Mouse (Mus musculus) mesoderm, embryonic 11.5 days (tissue): ENCODE results near the gene Th.

Experiments
- DNase-seq: peaks from one replicate; pipeline ENCODE4 v3.0.0-alpha.2; 2012; ENCODE audit warnings: low read depth, low spot score

Gene Th

DNA sequence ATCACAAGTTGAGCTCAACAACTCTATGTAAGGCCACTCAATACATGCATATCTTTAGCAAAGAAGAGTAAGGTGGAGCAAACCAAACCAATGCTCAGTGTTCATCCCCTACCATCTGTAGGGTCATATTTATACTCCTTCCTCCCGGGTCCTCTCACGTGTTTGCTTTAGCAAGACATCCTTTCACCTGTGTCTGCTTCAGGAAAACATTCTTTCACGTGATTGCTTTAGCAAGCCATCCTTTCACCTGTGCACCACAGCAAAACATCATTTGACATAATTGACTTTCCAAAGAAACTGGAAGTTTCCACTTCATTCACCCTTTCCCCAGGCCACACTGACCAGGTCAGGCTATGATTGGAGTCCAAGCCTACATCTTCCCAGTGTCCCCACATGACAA lies at the start of gene Th:
Gene Th, minus strand, starts transcription at position 101 of the 400 bp plus-strand sequence.
- no peak for DNase-seq

DNA sequence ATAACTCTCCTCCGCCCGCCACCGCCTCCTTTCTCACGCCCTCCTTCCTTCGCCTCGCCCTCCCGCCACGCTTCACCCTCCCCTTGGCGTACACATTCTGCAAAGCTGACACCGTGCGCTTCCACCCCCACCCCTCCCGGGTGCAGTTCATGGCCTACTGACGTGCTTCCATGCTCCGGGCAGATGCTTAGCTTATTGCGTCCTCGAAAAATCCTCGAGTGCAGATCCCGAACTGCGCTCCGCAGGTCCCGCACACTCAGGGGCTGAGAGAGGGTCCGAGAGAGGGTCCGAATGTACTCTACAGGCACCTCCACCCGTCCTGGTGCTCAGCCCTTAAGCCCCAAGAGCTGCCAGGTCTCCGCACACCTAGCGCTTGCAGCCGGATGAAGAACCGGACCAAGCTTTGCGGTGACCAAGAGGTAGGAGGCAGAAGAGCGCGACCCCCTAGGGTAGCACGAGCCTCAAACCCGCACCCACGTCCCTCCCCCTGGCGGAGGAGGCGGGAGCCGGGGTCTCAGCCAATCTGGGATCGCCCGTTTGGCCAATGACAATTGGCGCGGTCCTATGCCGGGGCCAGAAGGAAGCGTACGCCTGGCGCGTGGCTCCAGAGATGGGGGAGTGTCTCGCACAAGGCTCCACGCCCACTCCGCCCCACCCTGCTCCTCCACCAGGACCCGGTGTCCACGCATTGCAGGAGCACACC lies 38.0 kb upstream of the Th start, which contains the start of gene Ascl2:
Gene Ascl2, minus strand, starts transcription at position 456 of the 703 bp plus-strand sequence.
- DNase-seq = peak; percentile 56

DNA sequence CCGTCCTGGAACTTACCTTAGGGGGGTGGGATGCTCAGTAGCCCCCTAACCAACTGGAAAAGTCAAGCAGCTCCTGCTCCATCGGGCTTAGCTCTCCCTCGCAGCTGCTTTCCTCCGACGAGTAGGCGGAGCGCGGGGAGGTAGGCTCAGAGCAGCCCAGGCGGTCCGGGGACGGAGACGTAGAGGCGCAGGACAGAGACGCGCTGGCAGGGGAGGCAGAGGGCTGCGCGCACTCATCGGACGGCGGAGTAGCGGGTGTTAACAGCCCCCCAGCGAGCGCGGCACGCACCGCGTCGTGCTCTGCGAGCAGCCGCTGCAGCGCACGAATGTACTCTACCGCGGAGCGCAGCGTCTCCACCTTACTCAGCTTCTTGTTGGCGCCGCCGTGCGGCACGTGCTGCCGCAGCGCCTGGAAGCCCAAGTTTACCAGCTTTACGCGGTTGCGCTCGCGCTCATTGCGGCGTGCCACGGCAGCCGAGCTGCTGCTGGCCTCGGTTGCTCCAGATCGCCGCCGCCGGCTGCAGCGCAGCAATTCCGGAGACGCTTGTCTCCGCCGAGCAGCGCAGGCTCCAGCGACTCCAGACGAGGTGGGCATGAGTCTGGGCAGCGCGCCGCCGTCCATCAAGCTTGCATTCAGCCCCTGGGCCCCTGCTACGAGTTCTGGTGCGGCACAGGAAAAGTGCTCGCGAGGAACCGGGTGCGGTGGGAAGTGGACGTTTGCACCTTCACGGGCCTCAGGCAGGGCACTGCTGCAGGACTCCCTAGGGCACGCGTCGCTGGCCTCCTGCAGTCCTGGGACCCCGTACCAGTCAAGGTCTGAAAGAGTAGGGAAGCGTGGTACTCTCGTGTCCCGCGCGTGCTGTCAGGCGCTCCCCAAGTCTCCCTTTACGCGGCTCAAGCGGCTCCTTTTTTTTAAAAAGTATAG lies 37.2 kb upstream of the Th start:
- DNase-seq = peak; percentile 79

DNA sequence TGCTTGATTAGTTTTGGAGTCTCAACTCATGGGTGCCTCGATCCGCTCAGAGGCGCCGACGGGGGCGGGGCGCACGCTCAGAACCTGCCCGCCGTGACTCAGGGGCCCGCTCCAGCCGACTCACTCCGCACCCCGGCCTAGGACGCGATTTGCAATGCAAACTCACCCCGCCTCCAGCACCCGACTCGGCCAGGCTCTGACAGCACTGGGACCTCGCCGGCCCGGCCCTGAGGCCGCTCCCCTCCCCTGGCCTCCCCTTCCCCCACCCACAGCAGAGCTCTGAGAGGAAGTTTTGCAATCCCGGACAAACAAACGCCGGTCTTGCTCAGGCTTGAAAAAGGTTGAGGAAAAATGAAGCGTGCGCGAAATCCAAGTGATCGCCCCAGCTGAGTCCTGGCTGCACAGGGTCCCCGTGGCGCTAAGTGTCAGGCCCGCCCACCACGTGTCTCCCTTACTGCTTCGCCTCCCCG lies 36.5 kb upstream of the Th start:
- peak; percentile 6 for DNase-seq

DNA sequence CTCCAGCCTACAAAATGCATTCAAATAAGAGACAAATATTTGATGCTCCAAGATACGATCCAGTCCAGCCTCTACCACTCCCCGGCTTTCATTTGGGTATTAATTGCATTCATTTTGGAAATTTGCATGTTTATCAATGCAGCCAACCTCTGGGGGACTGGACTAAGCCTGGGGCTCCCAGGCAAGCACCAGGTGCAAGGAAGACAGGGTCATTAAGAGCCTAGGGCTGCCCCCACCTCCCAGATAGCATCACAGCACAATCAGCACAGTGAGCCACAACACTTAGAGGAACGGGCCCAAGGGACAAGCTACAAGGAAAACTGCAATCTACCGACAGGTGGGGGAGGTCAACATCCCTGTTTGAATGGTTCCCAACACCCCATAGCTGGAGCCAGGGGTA lies 28.8 kb upstream of the Th start:
- DNase-seq = no peak

DNA sequence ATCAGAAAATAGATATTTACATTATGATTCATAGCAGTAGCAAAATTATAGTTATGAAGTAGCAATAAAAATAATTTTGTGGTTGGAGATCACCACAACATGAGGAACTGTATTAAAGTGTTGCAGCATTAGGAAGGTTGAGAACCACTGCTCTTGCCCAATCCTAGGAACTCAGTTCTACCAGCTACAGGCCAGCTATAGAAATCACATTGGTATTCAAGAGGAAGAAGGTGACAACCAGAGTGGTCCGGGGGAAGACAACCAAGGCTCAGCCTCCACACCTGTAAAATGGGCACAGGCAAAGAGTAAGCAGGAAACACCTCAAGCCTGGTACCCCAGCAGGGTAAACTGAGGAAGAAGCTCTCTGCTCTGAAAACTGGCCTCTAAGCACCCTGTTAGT lies 27.9 kb upstream of the Th start:
- no peak for DNase-seq

DNA sequence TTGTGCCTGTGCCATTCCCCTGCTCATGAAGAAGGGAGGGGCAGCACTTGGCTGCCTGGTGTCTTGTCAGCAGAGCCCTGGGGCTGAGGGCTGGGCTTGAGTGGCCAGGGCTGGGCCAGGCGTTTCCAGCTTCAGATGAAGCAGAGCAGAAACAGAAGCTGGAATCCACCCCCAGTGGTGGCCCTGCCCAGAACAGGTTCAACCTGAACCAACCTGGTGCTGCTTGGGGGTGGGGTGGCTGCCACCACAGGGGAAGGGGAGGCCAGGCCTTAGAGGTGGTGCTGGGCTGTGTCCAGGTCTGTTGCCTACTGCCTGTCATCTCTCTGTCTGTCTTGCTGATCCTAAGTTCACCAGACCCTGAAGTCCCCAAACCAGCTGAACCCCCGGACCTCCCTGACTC lies 25.1 kb upstream of the Th start:
- no peak for DNase-seq

DNA sequence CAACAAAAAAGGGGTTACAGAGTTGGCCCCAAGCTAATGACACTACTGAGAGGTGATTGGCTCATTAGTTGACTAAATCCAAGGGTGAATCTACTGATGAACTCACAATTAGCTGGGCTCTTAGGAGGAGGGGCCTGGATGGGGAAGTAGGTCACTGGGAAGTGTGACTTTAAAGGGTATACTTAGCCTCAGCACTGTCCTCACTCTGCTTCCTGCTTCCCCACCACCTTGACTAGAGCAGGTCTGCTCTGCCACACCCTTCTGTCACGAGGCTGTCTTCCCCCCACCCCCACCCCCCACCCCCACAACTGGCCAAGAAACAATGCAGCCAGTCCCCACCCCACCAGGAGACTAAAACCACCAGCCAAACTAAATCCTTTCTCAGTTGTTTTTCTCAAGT lies 18.6 kb upstream of the Th start:
- no peak for DNase-seq

DNA sequence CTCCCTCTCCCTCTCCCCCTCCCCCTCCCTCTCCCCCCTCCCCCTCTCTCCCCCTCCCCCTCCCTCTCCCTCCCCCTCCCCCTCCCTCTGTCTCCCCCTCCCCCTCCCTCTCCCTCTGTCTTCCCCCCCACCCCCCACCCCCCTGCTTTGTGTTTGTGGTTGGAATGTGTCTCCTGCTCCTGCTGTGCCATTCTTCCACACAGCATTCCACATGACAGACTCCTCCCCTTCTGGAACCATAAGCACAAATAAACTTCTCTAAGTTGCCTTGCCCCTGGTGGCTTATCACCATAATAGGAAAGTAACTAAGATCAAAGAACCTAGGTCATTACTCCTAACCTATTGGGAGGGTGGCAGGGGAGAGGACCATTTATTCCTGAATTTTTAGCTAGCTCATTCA lies 6.7 kb upstream of the Th start:
- peak; percentile 30 for DNase-seq

DNA sequence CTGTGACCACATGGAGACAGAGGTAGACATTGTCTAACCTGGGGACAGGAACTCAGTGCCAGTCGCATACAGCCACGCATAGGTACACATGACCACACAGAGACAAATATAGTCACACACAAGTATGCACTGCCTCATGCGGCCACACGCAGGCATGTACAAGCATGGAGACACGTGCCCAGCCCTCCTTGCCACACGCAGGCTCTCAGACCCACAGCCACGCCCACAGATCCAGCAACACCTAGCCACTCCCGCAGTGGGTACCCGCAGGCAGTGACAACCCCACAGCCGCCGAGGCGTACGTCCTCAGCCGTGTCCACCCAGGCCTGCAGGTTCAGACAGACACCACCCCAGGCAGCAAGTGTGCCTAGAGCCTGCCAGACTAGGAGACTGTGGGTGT lies 4.8 kb upstream of the Th start:
- no peak for DNase-seq

DNA sequence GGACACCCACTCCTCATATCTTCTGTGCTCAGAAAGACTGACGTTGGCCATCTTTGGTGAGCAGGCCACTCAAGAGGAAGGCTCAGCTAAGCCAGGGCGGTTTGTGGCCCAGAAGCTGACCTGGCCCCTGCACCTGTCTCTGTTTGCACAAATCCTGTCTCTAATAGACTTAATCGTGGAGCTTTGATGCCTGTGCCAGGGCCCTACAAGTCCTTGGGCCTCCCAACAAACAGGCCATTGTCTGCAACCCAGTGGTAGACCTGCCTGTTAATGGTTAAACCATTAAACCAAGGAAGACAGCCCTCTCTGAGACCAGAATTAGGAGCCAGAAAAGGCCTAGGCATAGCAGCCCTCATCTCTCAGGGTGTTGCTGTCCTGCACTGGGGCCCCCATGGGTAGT lies 1.5 kb upstream of the Th start:
- no peak for DNase-seq

DNA sequence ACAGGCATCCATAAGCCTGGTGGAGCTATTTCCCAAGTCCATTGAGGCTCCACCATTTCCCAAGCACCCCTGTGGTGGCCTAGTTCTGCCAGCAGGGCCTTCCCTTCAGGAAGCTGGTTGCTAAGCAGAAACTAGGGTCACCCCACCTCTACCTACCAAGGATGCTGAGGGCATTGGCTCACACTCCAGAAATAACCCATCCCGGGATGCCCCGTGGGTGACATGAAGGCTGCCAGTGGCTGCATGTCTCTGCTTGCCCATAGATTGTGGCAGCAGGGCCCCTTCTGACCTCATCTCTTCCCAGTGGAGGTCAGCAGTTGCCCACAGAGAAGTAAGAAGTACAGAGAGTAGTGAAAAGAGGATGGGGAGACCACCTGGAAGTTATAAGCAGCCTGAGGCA lies 1.4 kb downstream of the Th start:
- DNase-seq = no peak

DNA sequence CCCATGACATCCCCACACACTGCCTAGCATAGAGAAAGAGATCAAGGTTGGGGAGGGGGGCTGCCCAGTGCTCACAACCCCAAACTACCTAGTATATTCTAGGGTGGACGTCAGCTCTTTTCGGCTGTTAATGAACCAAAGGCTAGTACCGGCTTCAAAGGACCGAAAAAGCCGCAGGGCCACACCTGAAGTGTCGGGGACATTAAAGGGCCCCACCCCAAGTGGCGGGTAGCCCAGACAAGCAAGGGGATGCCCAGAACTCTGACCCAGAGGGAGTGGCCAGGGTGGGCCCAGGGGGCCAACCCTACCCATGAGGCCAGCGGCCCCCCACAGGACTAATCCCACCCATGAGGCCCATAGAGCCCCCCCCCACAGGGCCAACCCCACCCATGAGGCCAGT lies 3.6 kb downstream of the Th start:
- DNase-seq = no peak

DNA sequence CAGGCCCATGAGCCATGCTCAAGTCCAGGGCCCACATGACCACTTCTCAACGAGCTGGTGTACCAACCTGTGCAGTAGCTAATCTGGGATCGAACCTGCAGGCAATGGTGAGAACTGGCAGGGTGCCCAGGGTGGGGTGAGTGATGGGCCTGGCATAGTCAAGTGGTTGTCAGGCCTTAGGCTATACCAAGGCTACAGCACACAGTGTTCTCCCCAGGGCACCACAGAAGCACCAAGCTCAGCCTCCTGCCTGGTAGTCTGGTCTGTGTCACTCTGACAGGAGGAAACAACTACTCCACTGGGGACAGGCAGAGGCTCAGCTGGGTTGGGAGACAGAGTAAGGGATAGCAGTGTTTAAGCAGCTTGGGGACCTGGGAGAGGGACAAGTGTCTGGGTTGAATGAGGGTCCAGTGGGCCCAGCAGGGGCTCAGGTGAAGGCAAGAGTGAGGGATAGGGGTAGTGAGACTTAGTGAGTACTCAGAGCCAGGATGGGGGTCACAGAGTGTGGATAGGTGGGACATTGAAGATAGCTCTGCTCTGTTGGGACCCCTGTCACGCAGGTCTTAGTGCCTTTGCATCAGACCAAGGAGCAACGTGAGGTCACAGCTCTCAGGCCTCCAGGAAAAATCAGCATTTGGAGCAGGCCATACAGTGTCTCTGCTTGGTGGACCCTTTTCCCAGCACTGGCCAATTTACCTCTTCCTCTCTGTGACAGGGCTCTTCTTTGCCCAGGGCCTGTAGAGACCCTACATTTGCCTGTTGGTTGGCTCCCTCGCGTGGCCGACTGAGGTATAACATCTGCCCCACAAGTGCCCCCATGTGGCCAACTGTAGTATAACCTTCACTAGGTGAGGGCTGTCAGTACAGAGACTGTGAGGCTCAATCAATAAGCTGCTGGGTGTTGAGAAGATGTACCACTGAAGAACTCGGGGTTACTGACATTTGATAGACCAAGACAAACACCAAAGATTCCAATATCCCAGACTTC lies 12.0 kb downstream of the Th start:
- peak; percentile 83 for DNase-seq

DNA sequence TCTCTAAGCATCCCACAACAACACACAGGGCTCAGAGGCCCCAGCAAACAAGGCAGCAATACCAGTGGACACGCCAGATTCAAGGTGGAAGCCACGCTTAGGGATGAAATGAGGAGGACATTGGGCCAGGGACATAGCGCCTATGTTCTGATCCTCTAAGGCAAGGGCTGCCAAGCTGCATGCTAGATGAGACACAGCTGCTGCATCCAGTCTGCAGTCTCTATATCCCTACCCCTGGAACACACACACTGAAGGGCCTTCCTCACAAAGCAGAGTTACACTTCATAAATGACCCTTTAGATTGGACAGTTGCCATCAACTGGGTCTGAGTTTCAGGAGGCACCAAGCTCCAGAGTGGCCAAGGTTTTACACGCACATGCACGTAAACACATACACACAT lies 13.3 kb downstream of the Th start:
- DNase-seq = no peak

DNA sequence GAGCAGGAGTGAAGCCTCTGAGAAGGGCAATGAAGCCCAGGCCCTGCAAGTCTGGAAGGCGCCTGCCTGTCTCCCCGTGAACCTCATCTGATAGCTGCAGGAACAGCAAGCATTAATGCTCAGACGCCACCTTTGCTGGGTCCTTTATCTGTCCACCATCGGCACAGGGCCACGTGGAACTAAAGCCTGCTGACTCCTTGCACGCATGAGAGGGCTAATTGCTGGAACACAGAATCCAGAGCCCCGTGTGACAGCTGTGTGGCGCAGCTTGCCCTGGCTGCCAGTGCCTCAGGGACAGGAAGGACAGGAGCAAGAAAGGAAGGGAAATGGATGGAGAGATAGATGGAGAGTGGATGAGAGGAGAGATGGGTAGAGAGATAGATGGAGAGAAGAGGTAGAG lies 14.8 kb downstream of the Th start:
- DNase-seq = peak; percentile 23

DNA sequence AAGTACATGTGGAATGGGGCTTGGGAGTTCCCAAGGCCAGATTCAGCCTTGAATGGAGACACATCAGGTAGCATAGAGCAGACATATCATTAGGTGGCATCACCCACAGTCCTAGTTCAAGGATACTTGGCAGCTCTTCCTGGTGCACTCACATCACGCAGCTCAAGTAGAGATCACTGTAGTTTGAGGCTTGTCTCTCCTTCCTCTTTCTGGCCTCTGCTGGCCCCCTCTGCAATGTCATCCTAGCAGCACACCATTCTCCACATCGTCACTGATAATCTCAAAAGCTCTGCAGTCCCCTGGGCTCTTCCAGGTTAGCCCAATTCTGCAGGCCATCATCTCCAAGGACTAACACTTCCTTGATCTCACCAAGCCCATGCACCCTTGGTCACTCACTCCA lies 19.2 kb downstream of the Th start:
- DNase-seq = no peak

DNA sequence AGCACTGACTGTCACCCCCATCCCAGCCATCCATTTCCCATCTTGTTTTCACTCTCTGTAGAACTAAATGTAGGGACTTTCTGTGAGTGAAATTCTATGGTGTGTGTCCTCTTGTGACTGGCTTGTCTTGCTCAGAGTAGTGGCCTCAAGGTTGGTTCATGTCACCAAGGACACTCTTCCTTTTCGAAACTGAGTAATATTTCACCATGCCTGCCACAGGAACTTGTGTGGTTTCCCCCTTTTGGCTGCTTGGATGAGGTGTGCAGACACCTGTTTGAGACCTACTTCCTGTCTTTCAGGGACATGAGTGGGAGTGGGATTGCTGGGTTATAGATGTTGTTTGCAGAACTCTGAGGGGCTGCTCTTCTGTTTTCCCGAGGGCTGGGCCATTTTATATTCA lies 20.8 kb downstream of the Th start:
- no peak for DNase-seq

DNA sequence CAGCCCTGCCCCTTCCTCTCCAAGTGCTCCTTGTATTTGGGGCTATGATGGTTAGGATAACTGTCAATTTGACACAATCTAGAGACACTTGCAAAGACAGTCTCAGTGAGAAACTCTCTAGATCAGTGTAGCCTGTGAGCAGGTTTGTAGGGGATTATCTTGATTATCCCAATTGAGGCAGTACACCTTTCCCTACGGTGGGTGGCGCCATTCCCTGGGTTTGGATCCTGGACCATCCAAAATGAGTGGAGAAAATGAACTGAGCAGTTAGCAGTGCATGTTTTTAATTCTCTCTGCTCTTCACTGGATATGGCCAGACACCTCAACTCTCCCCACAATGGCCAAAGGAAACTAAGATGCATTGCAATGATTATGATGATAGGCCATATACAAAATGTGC lies 21.3 kb downstream of the Th start:
- DNase-seq = no peak

DNA sequence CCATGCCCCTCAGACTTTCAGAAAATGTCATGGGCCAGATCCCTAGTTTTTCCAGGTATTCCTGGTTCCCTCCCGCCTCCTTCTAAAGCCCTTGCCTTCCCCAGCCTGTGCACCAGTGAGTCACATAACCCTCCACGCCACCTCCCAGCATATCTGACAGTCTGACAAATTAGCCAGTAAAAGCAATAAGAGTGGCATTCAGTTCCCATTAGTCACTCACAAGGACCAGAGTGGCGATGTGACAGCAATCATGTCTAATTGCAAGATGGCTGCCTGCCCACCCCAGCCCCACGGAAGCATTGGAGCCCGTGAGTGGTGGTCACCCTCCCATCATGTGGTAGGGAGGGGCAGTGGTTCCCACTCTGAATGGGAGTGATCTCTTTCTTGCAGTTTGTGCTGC lies 25.3 kb downstream of the Th start:
- DNase-seq = no peak

DNA sequence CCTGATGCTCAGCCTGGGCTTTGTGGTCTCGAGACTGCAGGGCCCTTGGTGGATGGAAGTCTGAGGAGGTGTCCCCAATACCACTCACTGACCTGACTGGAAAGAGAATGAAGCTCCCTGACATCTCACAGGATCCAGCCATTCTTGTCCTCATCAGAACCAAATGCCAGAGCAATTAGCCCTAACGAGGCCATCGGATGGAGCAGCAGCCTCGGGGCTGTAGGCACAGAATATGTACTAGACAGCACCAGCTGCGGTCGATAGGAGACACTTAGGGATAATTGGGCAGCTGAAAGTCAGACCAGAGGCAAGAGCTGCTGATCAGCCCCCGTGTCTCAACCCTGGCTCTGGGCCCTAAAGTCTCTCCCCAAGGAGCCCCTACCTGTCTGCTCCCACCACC lies 26.6 kb downstream of the Th start:
- no peak for DNase-seq

DNA sequence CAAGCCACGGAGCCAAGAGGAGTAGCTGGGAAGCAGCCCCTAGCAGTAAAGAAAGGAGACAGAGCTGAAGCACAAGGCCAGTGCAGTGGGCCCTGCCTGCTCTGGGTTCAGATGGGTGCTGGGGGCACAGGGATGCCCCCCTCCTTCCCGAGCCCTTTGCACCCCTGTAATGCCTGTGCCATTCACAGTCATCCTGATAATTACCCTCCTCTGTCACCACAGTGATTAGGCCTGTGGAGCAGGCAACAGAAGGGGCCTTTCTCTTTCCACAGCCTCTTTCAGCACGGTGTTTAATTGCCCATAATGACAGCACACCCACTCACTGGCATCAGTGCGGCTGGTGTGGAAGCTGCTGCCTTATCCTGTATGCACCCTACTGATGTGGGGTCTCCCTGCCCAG lies 28.0 kb downstream of the Th start:
- DNase-seq = peak; percentile 37
